Mouse (Mus musculus) left cerebral cortex, adult 8-10 months (tissue): ENCODE data around the gene Fam181b. TPM values are rescaled to one million over a fixed set of nuclear protein-coding genes. Genes with fewer than 3 reads are reported as not detected.
A peak's percentile ranks its signal among the peaks of the same experiment; 100 is the strongest.

Experiments
- DNase-seq, 2 experiments: peaks; one replicate each; pipeline ENCODE4 v3.0.0; 2022; ENCODE audit warnings: low spot score in 2 of 2
- total RNA-seq, 4 experiments: library from RNA; stranded (reverse); gene quantifications; 2 replicates each; pipeline ENCODE4 v1.2.4; 2022

The Fam181b gene
- total RNA-seq = 10 to 100 TPM; 15.8 to 22.3 (median 19.5) TPM

DNA sequence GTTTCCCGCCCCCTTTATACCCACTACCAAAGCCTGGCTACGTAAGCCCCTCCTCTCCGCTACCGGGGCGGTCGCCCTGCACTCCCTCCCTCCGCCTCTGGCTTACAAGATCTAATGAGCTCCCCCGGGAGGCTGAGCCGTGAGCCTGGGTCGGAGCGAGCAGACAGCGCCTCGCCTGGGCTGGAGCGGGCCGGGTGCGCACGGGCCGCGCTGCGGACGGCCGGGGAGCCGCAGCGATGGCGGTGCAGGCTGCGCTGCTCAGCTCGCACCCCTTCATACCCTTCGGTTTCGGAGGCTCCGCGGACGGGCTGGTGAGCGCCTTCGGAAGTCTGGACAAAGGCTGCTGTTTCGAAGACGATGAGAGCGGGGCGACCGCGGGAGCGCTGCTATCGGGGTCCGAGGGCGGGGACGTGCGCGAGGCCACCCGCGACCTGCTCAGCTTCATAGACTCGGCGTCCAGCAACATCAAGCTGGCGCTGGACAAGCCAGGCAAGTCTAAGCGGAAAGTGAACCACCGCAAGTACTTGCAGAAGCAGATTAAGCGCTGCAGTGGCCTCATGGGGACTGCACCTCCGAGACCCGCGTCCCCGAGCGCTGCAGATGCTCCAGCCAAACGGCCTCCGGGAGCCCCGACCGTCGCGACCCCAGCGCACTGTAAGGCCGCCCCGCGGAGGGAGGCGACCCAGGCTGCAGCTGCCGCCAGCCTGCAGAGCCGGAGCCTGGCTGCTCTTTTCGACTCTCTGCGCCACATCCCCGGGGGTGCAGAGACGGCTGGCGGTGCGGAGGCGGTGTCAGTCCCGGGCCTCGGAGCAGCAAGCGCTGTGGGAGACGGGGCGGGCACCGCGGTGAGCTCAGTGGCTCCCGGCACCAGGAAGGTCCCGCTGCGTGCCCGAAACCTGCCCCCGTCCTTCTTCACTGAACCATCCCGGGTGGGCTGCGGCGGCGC lies at the start of gene Fam181b:
Gene Fam181b (plus strand): TSS at position 81 of the 946 bp plus-strand sequence.
- peak; percentile 48 to 65 for DNase-seq

DNA sequence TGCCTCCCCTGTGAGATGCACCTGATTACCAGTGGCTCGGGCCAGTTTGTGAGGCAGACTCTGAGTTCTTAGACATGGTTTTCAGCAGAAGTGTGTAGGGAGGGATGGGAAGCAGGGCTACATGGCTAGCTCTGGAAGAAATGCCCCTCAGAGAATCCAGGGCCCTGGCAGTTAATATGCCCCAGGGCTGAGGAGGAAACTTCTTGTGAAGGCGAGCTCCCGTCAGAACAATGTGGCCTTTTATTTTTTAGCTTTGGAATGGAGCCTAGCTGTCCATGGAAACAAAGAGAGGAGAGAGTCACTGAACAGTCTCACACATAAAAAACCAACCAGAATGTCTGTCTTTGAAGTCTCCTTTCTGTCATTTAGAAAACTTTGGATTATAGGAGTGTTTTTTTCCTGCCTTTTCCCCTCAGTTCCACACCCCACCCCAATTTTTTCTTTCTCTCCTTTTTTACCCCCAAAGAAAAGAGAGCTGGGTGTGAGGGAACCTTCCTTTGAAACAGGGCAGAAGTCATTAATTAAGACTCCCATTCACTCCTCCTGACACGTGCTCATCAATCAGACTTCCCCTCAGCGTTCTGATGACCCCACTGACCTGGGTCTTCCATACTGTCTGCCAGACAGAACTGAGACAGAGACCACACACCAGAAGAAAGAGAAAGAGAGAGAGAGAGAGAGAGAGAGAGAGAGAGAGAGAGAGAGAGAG lies 41.7 kb upstream of the Fam181b start:
- peak in 1 of 2 experiments; percentile 8 for DNase-seq

GRCm38 (mm10) chr7:93038472-93038828 lies 41.2 kb upstream of the Fam181b start:
- DNase-seq = no peak

GRCm38 (mm10) chr7:93039542-93039941 lies 40.1 kb upstream of the Fam181b start:
- DNase-seq = no peak

GRCm38 (mm10) chr7:93044359-93044758 lies 35.3 kb upstream of the Fam181b start:
- DNase-seq = no peak

DNA sequence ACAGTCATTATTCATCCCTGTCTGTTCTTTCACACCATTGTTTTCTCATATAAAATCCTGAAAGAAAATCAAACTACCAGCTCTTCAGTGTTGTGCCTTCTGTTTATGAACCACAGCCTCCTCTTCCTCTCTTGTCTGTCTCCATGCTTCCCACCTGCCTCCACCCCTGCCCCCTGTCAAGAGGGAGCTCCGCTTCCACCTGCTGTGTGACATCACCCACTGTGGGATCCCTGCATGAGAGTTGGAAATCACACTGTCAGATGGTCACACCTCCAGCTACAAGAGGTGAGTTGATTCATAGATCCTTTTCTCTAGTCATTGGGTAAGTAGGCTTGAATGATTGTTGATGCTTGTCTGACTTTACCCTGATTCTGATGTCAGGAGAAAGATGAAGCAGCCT lies 34.9 kb upstream of the Fam181b start:
- DNase-seq = no peak

- no peak for DNase-seq
Observed at GRCm38 (mm10) chr7:93060831-93061230, 18.8 kb upstream of the Fam181b start.

DNA sequence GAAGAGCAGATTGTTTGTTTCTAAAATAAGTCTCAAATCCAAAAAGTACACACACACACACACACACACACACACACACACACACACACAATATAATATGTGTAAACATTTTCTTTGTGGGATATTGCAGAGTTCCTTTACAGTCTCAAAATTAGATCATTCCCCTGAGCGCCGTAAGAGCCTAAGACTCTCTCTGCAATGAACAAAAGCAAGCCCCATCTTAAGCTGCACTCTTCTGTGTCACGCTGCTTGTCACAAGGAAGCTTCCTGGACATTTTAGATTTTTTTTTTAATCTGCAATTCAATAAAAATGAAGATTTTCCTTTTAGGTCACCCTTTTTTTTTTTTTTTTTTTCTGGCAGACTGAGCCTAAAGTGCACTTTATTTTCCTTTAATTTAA lies 17.9 kb upstream of the Fam181b start:
- no peak for DNase-seq

- DNase-seq = peak in 1 of 2 experiments; percentile 15
Observed at GRCm38 (mm10) chr7:93062189-93062588, 17.5 kb upstream of the Fam181b start.

DNA sequence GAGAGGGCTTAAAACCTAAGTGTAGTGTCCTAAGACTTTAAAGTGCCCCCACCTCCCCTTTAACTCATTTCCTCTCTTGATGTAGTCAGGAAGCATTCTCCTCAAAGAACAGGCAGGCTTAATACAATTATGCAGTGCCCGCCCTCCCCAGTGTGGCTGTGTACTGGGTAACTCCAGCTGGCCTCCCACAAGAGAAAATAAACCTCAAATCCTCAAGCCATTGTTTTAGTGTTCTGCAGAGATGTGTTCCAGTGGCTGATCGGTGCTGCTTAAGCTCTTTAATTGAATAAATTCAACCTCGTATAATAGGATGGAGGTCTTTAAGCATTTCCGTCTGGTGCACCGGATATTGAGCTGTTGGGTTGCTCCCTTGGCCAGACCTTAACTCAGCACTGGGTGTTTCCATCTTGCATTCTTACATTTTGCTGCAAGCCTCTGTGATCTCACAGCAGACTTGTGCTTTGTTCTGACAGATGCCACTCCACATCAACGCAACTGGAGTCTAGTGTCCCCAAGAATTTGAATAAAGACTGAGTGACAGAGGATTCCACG lies 12.1 kb upstream of the Fam181b start:
- no peak for DNase-seq

GRCm38 (mm10) chr7:93076435-93076960 lies 3.2 kb upstream of the Fam181b start:
- no peak for DNase-seq

DNA sequence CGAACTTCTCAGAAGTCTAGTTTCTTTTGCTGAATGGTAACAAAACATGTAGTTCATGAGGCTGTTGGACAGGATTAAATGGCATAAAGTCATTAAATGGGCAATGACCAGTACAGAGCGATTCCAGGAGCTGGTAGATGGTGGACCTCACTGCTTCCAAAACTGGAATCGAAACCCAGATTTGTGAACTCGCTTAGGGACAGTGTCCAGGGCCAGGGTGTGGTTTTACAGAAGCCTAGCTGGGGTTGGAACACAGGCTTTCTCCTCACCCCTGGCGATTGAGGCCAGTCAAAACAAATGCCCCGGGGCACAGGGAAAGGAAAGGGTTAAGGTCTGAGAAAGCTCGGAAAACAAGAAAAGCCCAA lies 263 bp upstream of the Fam181b start:
- DNase-seq = no peak

DNA sequence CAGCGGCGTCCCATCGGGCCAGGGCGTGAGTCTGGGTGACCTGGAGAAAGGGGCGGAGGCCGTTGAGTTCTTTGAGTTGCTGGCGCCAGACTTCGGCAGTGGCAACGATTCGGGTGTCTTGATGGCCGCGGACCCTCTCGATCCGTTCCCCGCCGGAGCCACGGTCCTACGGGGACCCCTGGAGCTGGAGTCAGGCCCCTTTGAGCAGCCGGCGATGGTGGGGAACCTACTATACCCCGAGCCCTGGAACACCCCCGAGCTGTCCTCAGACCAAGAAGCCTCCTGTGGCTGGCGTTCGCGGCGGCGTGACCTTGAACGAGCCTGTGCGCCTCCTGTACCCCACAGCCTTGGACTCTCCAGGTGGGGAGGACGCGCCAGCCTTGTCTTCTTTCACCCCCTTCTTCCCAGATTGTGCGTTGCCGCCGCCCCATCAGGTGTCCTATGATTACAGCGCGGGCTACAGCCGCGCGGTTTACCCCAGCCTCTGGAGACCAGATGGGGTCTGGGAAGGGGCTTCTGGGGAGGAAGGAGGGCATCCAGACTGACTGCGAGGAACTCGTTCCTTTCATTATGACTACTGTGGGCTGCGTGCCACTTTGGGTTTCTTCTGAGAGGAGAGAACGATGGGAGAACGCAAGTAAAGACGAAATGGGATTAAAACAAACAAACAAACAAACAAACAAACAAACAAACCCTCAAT lies 1.2 kb downstream of the Fam181b start:
- no peak for DNase-seq

GRCm38 (mm10) chr7:93093371-93094058 lies 13.8 kb downstream of the Fam181b start:
- DNase-seq = peak; percentile 54 to 55

- DNase-seq = peak; percentile 9 to 15
Observed at GRCm38 (mm10) chr7:93095511-93095910, 15.8 kb downstream of the Fam181b start.

GRCm38 (mm10) chr7:93104776-93105340 lies 25.2 kb downstream of the Fam181b start:
- no peak for DNase-seq

GRCm38 (mm10) chr7:93110370-93110965 lies 30.8 kb downstream of the Fam181b start:
- DNase-seq = no peak

DNA sequence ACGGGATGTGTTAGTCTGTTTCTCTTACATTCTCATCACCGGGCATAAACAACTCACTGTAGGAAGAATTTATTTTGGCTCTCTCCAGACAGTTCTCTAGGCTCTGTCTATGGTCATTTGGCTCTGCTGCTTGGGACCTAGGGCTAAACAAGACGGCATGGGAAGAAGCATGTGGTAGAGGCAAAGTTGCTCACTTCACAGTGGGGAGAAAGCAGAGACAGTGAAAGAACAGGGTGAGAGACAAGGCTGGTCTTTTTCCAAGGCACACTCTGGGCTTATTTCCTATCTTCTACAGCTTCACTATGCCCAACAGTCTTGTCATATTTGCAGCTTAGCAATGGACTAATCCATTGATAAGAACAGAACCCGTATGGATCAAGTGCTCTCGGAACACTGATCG lies 31.4 kb downstream of the Fam181b start:
- no peak for DNase-seq

- no peak for DNase-seq
Observed at GRCm38 (mm10) chr7:93117561-93117960, 37.9 kb downstream of the Fam181b start.

DNA sequence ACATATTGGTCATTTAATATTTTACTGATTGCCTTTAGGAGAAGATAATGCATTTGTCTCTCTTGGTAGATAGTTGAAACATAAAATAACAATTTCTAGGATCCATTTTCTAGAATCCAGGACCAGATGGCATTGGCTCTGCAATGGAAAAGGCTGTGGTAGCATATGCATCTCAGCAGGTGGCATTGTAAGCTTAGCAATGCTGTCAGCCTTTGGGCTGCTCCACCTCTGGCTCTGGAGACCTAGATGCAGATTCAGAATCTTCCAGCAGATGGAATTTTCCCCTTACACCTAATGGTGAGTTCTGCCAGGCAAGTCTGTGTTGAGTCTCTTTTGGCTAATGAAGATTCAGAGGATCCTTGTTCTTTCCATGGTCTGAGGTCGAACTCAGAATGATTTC lies 44.3 kb downstream of the Fam181b start:
- no peak for DNase-seq
